Mouse (Mus musculus): ENCODE data around the gene Golgb1.
A peak's percentile ranks its signal among the peaks of the same experiment; 100 is the strongest.

Golgb1 gene

DNA sequence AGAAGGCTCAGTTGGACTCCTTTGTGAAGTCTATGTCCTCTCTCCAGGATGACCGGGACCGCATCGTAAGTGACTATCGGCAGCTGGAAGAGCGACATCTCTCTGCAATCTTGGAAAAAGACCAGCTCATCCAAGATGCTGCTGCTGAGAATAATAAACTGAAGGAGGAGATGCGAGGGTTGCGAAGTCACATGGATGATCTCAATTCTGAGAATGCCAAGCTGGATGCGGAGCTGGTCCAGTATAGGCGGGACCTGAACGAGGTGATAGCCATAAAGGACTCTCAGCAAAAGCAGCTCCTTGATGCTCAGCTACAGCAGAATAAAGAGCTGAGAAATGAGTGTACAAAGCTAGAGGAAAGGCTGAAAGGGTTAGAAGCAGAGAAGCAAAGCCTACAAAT, 43.6 kb downstream of the Golgb1 start:
- no peak for DNase-seq (ENCODE audit: low spot score in 2 of 2)

DNA sequence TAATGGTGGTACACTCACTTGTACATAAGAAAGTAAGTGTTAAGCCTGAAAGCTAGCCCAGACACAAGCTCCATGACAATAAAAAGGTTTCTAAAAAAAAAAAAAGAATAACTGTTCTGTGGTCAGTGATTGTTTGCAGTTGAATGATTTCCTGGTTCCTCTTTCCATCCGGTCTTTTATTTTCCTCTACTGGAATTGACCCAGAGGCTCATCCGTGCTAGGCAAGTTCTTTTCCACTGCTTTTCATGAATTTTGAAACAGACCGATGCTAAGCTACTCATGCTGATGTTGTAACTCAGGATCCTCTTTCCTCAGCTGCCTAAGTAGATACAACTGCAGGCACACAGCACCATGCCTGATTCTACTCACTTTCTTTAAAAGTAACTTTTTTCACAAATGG, 45.5 kb downstream of the Golgb1 start:
- DNase-seq (ENCODE audit: low spot score in 2 of 2): no peak

DNA sequence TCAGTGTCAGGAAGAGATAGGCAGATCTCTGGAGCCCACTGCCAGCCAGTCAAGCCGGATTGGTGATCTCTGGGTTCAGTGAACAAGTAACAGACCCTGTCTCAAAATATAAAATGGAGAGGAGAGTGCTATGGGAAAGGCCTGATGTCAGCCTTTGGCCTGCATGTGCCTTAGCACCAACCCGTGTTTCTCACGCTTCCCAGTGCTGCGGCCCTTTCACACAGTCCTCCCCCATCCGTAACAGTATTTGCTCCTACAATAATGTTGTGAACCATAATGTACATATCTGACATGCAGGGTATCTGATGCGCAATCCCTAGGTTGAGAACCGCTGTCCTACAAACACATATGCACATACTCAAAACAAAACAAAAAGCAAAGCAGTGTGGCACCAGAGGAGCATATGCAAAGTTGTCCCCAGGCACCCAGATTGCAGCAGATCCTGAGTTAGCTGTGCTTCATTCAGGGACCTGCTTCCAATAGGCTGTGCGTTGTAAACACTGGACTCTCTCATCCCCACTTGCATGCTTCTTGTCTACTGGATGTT, 46.2 kb downstream of the Golgb1 start:
- no peak for DNase-seq (ENCODE audit: low spot score in 2 of 2)

DNA sequence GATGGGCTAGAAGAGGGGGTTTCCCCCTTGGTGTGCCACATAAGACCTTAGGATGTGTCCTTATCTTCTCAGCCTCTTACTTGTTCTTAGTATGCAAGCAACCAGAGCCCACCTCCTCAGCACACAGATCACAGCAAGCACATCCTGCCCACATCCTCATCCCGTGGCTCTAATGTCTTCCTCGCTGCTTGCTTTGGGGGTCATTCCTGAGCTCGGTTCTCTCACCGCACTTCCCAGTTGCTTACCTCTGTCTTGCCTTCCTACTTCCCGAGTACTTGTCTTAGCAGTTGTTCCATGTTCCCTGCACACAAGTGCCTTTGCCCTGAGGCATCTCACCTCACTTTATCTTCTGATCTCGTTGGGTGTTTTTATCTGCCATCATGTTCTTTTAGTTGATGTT, 47.0 kb downstream of the Golgb1 start:
- no peak for DNase-seq (ENCODE audit: low spot score in 2 of 2)

DNA sequence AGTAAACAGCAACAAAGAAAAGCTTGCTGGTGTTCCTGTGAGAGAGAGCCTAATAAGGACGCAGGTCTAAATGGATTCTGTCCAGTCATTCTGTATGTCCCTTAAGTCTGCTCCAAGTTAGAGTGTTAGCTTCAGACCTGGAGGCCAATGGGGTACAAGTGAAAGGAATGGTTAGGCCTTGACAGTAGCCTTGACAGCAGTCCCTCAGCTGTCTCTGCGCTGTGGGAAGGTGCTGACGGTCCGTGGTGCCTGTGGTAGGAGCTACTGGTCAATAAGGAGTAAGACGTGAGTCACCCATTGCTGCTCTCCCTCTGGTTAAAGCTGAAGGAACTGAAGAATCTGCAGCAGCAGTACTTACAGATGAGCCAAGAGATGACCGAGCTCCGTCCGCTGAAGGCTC, 49.4 kb downstream of the Golgb1 start:
- no peak for DNase-seq (ENCODE audit: low spot score in 2 of 2)

DNA sequence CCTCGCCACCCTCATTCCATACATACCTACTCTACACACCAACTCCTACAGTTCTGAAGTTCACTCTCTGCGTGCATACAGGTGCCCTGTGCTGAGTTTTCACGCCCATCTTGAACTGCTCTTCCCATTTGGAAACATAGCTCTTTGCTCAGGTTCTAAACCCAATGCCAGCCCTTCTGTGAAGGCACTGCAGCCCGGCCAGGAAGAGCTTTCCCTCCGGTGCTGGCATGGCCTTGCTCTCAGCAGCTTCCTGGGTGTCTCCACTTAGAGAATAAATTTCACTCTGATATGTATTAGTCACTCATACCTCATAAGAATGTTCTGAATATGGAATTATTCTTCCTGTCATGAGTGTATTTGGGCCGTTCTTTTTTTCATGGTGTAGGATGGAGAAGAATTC, 50.4 kb downstream of the Golgb1 start:
- DNase-seq (ENCODE audit: low spot score in 2 of 2): no peak

DNA sequence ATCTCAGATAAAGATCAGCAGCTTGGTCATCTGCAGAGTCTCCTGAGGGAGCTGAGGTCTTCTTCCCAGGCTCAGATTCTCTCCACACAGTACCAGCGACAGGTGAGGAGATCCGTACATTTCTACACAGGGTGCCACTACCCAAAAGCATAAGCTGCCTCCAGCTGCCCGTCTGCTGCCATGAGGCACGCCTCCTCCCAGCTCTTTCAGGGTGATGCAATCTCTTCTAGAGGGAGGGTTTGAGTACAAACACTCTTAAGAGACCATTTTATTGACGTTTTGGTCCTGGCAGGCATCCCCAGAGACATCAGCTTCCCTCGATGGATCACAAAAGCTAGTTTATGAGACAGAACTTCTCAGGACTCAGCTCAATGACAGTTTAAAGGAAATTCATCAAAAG, 50.9 kb downstream of the Golgb1 start:
- no peak for DNase-seq (ENCODE audit: low spot score in 2 of 2)

DNA sequence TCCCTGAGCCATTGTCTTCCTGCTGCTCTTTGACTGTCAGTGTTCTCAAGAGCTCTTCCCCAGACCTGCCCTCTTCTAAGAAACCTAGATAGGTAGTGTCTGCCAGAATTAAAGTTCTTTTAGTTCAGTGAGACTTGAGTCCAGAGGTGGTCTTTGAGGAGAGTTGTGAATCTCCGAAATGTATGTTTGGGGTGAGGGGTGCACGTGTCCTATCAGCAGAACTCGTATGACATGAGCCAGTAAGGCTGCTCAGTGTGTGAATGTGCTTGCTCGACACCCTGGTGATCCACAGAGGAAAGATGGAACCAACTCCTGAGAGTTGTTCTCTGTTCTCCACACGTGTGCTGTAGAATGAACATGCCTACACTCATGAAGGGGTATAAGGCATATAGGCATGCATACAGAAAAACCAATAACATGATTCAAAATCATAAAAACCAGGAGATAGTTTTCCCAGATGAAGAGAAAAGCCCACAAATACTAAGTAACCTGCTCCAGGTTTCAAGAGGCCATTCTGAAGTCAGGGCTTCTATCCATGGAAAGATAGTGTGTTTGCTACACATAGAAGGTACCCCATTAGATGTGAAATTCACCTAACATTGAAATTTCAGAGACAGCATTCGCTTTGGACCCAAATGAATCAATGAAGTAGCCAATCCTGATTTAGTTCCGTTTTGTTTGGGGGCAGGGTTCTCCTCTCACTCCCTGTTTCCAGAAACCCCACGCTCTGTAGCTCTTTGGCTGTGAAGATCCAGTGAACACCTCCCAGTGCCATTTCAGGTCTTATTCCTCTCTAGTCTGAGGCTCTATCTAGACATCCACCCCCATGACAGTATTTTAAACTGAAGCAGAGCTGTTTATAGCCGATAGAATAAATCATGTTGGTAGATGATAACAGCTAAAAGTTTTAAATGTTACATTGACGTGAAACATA, 51.8 kb downstream of the Golgb1 start:
- DNase-seq (ENCODE audit: low spot score in 2 of 2): no peak

DNA sequence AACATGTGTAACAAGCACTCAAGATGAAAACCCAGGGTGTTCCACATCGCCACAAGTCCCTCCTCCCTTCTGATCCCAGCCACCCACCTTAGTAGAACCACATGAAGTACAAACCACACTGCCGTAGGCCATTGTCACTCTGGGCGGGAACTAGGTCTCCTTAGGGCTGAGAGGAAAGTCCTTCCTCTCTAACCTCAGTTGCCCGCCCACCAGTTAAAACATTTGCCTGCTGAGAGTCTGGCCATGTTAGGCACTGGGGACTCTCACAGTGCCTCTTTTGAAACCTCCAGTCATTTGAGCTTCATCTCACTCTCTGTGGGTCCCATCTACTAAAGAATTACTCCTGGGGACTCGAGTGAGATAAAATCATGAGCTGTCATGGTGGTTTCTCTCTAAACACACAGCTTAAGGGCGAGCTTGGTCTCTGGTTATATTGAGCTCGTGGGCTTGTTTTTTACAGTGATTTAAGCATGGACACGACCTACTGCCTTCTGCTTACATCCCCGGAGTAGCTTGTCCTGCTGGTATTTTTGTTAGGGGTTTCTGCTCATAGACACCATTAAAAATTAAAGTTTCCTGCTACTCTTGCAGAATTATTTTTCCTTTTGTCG, 52.7 kb downstream of the Golgb1 start:
- no peak for DNase-seq (ENCODE audit: low spot score in 2 of 2)

DNA sequence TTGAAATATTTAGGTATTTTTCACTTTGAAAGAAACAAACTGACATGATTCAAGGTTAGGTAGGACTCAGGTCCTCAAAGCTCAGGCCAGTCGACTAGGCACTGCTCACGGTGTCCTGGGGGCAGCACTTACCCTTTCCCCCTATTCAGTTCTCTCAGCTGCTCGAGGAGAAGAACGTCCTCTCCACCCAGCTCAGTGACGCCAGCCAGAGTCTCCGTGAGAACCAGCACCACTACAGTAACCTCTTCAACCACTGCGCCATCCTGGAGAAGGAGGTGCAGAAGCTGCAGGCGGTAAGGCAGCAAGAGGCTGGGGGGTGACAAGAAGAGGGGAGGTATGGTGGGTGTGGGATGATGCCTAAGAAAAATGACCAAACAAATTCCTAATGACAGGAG, 53.2 kb downstream of the Golgb1 start:
- no peak for DNase-seq (ENCODE audit: low spot score in 2 of 2)

DNA sequence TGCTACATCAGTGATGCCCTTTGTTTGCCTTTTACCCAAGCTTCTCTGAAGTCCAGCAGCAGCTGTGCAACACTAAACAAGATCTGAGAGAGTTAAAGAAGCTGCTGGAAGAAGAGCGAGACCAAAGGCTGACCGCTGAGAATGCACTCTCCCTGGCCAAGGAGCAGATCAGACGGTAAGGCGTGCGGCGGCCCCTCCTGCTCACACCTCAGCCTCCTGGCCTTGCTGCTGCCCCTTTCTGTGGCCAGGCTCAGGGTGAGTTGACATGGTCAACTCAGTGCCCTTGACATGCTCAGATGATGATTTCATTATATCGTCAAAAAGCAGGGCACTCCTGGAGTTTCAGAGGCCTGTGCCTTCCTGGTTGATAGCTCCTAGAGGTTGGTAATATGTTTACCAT, 54.3 kb downstream of the Golgb1 start:
- no peak for DNase-seq (ENCODE audit: low spot score in 2 of 2)

DNA sequence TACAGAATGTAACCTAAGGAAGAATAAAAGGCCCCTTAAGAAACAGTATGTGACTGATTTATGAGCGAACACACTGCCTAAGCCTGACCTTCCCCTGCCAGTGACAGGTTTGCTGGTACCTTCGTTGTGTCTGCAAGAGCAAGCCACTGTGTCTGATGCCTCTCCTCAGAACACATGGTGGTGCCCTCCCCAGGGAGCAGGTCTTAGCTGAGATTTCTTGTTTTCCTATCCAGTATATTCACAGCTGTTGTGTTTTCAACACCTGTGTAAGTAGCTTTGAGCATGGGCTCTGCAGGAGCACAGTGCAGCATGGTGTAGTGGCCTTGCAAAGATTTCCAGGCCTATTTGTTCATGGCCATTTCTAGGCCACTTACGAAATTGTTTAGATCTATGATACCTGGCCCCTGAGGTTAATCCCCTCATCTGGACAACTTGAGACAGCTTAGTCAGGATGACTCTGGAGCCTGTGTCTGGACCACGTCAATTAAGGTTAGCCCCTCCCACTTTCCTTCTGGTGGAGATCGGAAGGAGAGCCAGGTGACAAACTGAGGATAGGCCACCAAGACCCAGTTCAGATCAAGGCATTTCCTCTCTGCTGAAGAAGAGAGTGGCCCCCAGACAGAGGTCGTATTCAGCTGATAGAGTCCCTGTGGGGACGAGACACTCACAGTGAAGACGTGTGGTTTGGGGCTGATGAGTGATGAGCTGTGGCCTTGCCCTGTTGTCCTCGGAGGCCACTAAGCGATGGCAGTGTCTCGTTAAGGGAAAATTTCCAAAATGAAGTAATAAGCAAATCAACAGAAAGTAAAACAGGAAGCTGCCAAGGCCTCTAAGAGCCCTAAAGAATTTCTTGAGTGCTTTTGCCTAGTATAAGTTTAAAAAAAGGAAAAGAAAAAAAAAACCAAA, 55.5 kb downstream of the Golgb1 start:
- no peak for DNase-seq (ENCODE audit: low spot score in 2 of 2)

DNA sequence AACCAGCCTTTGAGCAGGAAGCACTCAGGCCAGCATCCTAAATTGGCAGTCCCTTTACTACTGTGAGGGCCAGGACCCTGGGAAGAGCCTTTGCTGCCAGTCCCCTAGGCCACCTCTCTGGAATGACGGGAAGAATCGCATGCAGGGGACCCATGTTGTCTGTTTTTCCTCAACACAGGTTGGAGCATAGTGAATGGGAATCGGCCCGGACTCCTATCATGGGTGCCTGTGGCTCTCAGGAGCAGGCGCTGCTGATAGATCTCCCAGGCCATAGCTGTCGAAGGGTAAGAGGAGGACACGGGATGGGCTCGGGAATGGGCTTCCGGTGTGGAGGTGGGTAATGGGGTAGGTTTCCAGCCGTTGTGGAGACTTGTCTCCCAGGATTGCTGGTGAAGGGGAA, 56.4 kb downstream of the Golgb1 start:
- no peak for DNase-seq (ENCODE audit: low spot score in 2 of 2)

DNA sequence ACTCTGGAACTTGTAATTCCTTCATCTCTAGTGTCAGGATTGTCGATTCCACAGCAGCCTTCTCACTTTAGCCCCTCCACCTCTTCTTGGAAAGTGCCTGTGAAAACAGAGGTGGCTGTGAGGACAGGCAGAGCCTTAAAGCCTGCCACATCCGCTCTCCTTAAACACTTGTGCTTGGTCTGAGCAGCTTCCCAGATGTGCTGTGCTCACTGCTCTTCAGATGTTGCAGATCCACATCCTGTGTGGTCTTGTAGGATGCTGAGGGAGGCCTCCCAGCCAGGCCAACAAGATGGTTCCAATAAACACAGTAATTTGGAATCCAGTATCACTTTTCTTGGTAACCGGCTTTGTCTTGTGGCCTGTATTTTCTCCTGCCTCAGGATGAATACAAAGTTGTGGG, 57.0 kb downstream of the Golgb1 start:
- no peak for DNase-seq (ENCODE audit: low spot score in 2 of 2)

DNA sequence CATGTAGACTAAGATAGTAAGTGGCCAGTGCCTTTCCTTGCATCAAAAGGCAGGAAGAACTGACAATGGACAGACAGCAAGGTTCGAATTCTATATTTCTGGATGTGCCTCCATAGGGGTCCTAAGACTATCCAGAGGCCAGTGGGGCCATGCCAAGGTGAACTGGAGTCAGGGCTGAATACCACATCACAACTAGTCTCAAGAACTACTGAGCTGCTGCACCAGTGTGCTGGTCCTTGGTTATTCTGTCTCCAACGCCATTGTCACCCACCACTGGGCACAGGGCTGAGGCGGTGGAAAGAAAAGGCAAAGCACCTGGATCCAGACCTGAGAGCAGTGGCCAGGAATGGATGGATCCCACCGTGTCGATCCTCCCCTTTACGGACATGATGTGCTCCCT, 57.6 kb downstream of the Golgb1 start:
- no peak for DNase-seq (ENCODE audit: low spot score in 2 of 2)

DNA sequence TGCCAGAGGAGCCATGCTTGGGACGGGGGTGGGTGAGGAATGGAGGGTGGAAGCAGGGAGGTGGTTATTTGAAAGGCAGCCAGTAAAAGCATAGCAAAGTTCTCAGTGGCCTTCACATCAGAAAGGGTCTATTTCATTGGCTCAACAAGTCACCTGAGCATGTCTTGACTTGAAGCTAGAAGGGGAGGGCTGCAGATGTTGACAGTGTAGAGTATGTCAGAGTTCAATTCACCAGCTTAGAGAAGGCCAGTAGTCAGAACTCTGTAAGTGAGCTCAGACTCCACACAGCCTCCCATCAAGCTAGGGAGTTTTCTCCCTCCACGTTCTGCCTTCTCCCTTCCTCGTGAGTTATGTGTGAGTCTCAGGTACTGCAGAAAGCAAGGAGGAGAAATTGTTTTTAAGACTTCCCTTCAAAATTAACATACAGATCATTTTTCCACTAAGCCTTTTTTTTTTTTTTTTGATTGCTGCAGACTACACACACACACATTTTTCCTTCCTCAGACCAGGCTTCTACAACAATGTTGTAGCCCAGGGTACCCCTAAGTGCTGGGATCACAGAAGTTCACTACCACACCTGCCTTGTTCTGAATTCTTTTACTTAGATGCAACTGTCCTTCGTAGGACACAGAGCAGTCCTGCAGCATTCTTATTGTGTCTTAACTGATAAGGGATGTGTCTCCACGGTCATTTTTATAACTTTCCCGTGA, 59.3 kb downstream of the Golgb1 start:
- peak in 1 of 2 experiments; percentile 39 for DNase-seq (ENCODE audit: low spot score in 2 of 2)

DNA sequence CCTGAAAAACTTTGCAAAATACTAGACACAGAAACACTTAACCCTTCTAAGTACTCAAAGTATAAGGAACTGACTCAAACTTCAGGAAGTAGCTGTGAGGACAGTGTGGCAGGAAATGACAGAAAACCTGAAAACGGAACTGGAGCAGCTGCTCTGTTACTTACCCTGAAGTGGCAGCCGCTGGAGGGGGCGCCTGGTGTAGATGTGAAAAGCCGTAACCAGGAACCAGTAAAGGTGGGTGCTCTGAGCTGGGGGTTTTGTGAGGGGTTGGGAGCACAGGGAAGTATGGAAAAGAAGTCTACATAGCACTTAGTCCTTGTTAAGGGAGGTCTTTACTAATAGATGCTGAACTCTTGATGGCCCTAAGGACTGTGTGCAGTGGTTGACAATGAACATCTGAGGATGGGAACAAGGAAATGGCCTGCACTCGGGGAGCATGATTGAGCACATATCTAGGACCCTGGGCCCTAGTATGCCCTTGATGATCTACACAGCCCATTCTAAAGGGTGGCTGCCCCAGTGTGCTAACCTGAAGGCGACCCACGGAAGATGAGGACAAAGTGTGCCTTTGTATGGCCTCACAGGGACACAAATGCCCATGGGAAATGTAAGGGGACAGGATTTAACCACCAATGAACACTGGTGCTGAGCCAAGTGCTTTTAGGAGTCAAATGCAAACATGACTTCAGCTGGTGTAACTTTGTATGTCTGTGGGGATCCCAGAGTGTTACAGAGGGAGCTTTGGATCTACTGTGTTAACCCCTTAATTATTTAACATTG, 60.1 kb downstream of the Golgb1 start, which contains the start of gene Hcls1:
Hcls1 (plus strand) TSS at position 143 of the 780 bp plus-strand sequence.
- DNase-seq (ENCODE audit: low spot score in 2 of 2): peak; percentile 50 to 75

DNA sequence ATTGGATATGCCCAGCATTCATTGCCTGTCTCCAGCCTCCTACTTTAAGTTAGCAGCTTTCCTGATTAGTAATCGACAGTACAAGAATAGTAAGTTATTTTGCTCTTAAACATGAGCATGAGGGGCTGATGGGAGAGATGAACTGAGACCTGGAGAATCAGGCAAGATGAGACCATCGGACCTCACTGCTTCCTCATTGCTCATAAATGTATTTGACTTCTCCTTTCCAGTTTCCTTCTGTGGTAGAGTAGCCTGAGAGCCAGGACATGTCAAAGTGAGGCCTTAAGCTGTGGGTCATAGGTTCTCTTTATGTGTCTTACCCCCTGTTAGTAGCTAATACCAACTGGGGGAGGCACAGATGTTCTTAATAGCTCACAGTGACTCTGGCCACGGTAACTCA, 60.9 kb downstream of the Golgb1 start:
- DNase-seq (ENCODE audit: low spot score in 2 of 2): no peak

DNA sequence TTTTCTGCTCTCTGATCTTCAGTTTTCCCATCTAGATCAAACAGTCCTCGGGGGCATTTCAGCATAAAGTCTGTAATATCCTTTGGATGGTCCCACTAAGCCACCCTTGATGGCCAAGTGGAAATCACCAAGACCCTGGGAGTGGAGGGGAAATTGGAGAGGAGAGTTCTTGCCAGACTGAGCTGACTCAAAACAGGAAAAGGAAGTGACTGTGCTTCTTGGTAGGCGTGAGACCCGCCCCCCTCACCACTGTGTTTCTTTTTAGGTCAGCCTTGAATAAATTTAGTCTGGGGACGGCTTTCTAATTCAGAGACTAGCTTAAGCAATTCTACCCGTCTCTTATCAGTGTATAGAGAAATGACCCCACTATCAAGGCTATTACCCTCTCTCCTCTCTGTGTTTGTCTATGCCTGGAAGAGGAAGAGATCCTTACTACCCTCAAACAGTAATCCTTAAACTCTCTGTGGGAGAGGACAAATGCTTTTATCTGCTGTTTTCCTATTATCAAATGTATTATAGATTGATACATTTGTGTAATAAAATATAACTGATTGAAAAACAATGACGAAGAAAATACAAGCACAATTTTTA, 66.3 kb downstream of the Golgb1 start:
- DNase-seq (ENCODE audit: low spot score in 2 of 2): peak in 1 of 2 experiments; percentile 43

DNA sequence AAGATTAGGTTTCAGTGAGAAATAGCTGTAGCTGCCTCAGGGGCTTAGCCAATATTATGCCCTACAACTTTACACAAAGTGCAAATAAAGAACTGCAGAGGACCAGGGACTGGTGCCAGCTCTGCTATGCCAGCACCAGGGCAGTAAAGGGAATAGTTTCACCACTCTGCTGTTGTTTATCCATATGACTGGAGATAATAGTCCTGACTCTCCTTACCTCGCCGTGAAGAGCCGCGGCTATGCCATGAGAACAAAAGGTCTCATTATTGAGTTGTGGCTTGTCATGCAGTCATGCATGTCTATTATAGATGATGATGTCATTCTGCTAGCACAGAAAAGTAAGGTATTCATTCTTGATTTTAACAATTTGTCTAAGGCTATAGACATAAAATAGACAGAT, 67.0 kb downstream of the Golgb1 start:
- DNase-seq (ENCODE audit: low spot score in 2 of 2): no peak
